Mouse (Mus musculus) MEL (cell line): ENCODE measurements around the gene Cchcr1. TPM values are rescaled to one million over a fixed set of nuclear protein-coding genes. Genes with fewer than 3 reads are reported as not detected.

Source experiments
- DNase-seq: peaks from one replicate; pipeline ENCODE4 v3.0.0; 2011; ENCODE audit warnings: low read depth, low spot score
- H3K27ac ChIP-seq: 2 replicates; pipeline ENCODE4 v1.5.1; 2012; ENCODE audit warnings: low read depth, mild to moderate bottlenecking, control low read depth, low read length, moderate library complexity; ENCODE audit not compliant: control insufficient read depth
- H3K27me3 ChIP-seq, 2 experiments: fragments of 150-350 bp in 1 of 2; sonication (generic) in 1 of 2; 2 replicates each; pipeline ENCODE4 v1.6.1; 2012; ENCODE audit warnings: low read length in 2 of 2, mild to moderate bottlenecking in 2 of 2, improper control_type of control experiment in 1 of 2, moderate library complexity in 1 of 2; ENCODE audit not compliant: insufficient read depth in 2 of 2, control insufficient read depth in 1 of 2
- H3K36me3 ChIP-seq, 2 experiments: 2 replicates each; pipeline ENCODE4 v1.6.1; 2012 to 2014; ENCODE audit warnings: low read length in 2 of 2, improper control_type of control experiment in 1 of 2, inconsistent platforms in 1 of 2, mild to moderate bottlenecking in 1 of 2; ENCODE audit not compliant: insufficient read depth in 2 of 2, control insufficient read depth in 1 of 2
- H3K4me1 ChIP-seq, 2 experiments: fragments of 150-350 bp in 1 of 2; sonication (generic) in 1 of 2; 2 replicates each; pipeline ENCODE4 v1.6.1; 2012; ENCODE audit warnings: low read length in 2 of 2, improper control_type of control experiment in 1 of 2, mild to moderate bottlenecking in 1 of 2; ENCODE audit not compliant: insufficient read depth in 2 of 2, control insufficient read depth in 1 of 2
- H3K4me3 ChIP-seq, 2 experiments: fragments of 150-350 bp in 1 of 2; sonication (generic) in 1 of 2; 2 replicates each; pipeline ENCODE4 v1.5.1; 2012; ENCODE audit warnings: low read depth in 2 of 2, low read length in 2 of 2, mild to moderate bottlenecking in 2 of 2, moderate library complexity in 2 of 2, control low read depth in 1 of 2, improper control_type of control experiment in 1 of 2; ENCODE audit not compliant: control insufficient read depth in 1 of 2, insufficient read depth in 1 of 2
- H3K79me2 ChIP-seq: 2 replicates; pipeline ENCODE4 v1.6.1; 2012; ENCODE audit warnings: mild to moderate bottlenecking, low read length, moderate library complexity; ENCODE audit not compliant: control insufficient read depth, poor library complexity, insufficient read depth
- H3K9ac ChIP-seq: 2 replicates; pipeline ENCODE4 v1.6.1; 2012; ENCODE audit warnings: low read depth, mild to moderate bottlenecking, control low read depth, low read length, moderate library complexity; ENCODE audit not compliant: control insufficient read depth, poor library complexity, severe bottlenecking
- H3K9me3 ChIP-seq: fragments of 150-350 bp; sonication (generic); replicated peaks from 2 replicates; pipeline ENCODE4 v1.6.1; 2012; ENCODE audit warnings: mild to moderate bottlenecking, low read length, improper control_type of control experiment, moderate library complexity; ENCODE audit not compliant: insufficient read depth
- CHD1 ChIP-seq: IDR thresholded peaks from 2 replicates; pipeline ENCODE4 v1.6.1; 2012; ENCODE audit warnings: low read depth, mild to moderate bottlenecking, inconsistent platforms, low read length, improper control_type of control experiment
- CHD2 ChIP-seq: IDR thresholded peaks from 2 replicates; pipeline ENCODE4 v1.6.1; 2011; ENCODE audit warnings: low read length, improper control_type of control experiment
- CTCF ChIP-seq, 3 experiments: IDR thresholded peaks in 2 of 3; conservative IDR thresholded peaks in 1 of 3; 2 replicates each; pipeline ENCODE4 v1.5.1; 2011 to 2012; ENCODE audit warnings: low read length in 3 of 3, low read depth in 2 of 3, mild to moderate bottlenecking in 2 of 3, improper control_type of control experiment in 1 of 3, inconsistent platforms in 1 of 3, mixed read lengths in 1 of 3, moderate library complexity in 1 of 3; ENCODE audit not compliant: control insufficient read depth in 1 of 3, insufficient read depth in 1 of 3, poor library complexity in 1 of 3, severe bottlenecking in 1 of 3
- ELF1 ChIP-seq: IDR thresholded peaks from 2 replicates; pipeline ENCODE4 v1.6.1; 2014; ENCODE audit warnings: low read depth, mild to moderate bottlenecking, inconsistent platforms, low read length, improper control_type of control experiment, moderate library complexity
- GABPA ChIP-seq: IDR thresholded peaks from 2 replicates; pipeline ENCODE4 v1.6.1; 2012; ENCODE audit warnings: low read depth, mild to moderate bottlenecking, inconsistent platforms, low read length, improper control_type of control experiment, moderate library complexity
- GATA1 ChIP-seq: IDR thresholded peaks from 2 replicates; pipeline ENCODE4 v1.6.1; 2011; ENCODE audit warnings: low read depth, low read length, improper control_type of control experiment
- HCFC1 ChIP-seq: IDR thresholded peaks from 2 replicates; pipeline ENCODE4 v1.6.1; 2012; ENCODE audit warnings: low read depth, mild to moderate bottlenecking, inconsistent platforms, low read length, improper control_type of control experiment, moderate library complexity
- JUND ChIP-seq: IDR thresholded peaks from 2 replicates; pipeline ENCODE4 v1.6.1; 2011; ENCODE audit warnings: low read depth, mild to moderate bottlenecking, improper control_type of control experiment, low read length
- KAT2A ChIP-seq: conservative IDR thresholded peaks from 2 replicates; pipeline ENCODE4 v1.6.1; 2012; ENCODE audit warnings: low read depth, low read length, improper control_type of control experiment, inconsistent platforms
- MAX ChIP-seq: IDR thresholded peaks from 2 replicates; pipeline ENCODE4 v1.6.1; 2011; ENCODE audit warnings: low read length, improper control_type of control experiment
- MEF2A ChIP-seq: IDR thresholded peaks from 2 replicates; pipeline ENCODE4 v1.6.1; 2014; ENCODE audit warnings: low read depth, mild to moderate bottlenecking, inconsistent platforms, low read length, improper control_type of control experiment; ENCODE audit not compliant: poor library complexity, insufficient replicate concordance, severe bottlenecking; ENCODE audit errors: extremely low read depth
- MXI1 ChIP-seq: IDR thresholded peaks from 2 replicates; pipeline ENCODE4 v1.6.1; 2011; ENCODE audit warnings: mild to moderate bottlenecking, low read depth, low read length, improper control_type of control experiment
- MYB ChIP-seq: IDR thresholded peaks from 2 replicates; pipeline ENCODE4 v1.6.1; 2011; ENCODE audit warnings: mild to moderate bottlenecking, low read depth, low read length, improper control_type of control experiment
- POLR2A ChIP-seq, 2 experiments: IDR thresholded peaks; 2 replicates each; pipeline ENCODE4 v1.6.1; 2011 to 2012; ENCODE audit warnings: low read length in 2 of 2, mild to moderate bottlenecking in 2 of 2, control low read depth in 1 of 2, improper control_type of control experiment in 1 of 2, low read depth in 1 of 2, moderate library complexity in 1 of 2; ENCODE audit not compliant: control insufficient read depth in 1 of 2, insufficient read depth in 1 of 2, poor library complexity in 1 of 2
- POLR2AphosphoS2 ChIP-seq: IDR thresholded peaks from 2 replicates; pipeline ENCODE4 v1.6.1; 2011; ENCODE audit warnings: low read length, improper control_type of control experiment
- POLR2AphosphoS5 ChIP-seq: IDR thresholded peaks from 2 replicates; pipeline ENCODE4 v1.6.1; 2012; ENCODE audit warnings: low read depth, borderline replicate concordance, mild to moderate bottlenecking, inconsistent platforms, low read length, moderate library complexity, mixed read lengths
- RAD21 ChIP-seq: IDR thresholded peaks from 2 replicates; pipeline ENCODE4 v1.6.1; 2011; ENCODE audit warnings: mild to moderate bottlenecking, low read depth, low read length, improper control_type of control experiment
- SMC3 ChIP-seq: IDR thresholded peaks from 2 replicates; pipeline ENCODE4 v1.6.1; 2011; ENCODE audit warnings: low read depth, low read length, improper control_type of control experiment
- TBP ChIP-seq: IDR thresholded peaks from 2 replicates; pipeline ENCODE4 v1.8.0; 2011; ENCODE audit warnings: low read depth, low read length, improper control_type of control experiment
- TCF12 ChIP-seq: IDR thresholded peaks from 2 replicates; pipeline ENCODE4 v1.6.1; 2014; ENCODE audit warnings: low read depth, mild to moderate bottlenecking, inconsistent platforms, low read length, improper control_type of control experiment, moderate library complexity
- UBTF ChIP-seq: IDR thresholded peaks from 2 replicates; pipeline ENCODE4 v1.6.1; 2012; ENCODE audit warnings: low read depth, mild to moderate bottlenecking, inconsistent platforms, low read length, improper control_type of control experiment, moderate library complexity, borderline replicate concordance; ENCODE audit not compliant: insufficient read depth
- USF1 ChIP-seq: IDR thresholded peaks from 2 replicates; pipeline ENCODE4 v1.6.1; 2014; ENCODE audit warnings: low read depth, mild to moderate bottlenecking, inconsistent platforms, low read length, improper control_type of control experiment, moderate library complexity
- USF2 ChIP-seq, 2 experiments: IDR thresholded peaks; 2 replicates each; pipeline ENCODE4 v1.6.1; 2011 to 2012; ENCODE audit warnings: improper control_type of control experiment in 2 of 2, low read length in 2 of 2, borderline replicate concordance in 1 of 2, inconsistent platforms in 1 of 2, low read depth in 1 of 2, mild to moderate bottlenecking in 1 of 2; ENCODE audit not compliant: insufficient read depth in 1 of 2
- ZMIZ1 ChIP-seq: IDR thresholded peaks from 2 replicates; pipeline ENCODE4 v1.6.1; 2012; ENCODE audit warnings: low read depth, mild to moderate bottlenecking, inconsistent platforms, low read length, improper control_type of control experiment, moderate library complexity
- ZNF384 ChIP-seq: IDR thresholded peaks from 2 replicates; pipeline ENCODE4 v1.6.1; 2012; ENCODE audit warnings: low read depth, mild to moderate bottlenecking, inconsistent platforms, low read length, improper control_type of control experiment
- polyA plus RNA-seq, 2 experiments: library from polyadenylated mRNA; stranded (reverse) in 1 of 2; unstranded in 1 of 2; fragments of >175 nt in 1 of 2; fragments of >200 nt in 1 of 2; gene quantifications; 2 replicates each; pipeline versions ENCODE4 v1.2.1 to v1.2.4; 2012; ENCODE audit warnings: low replicate concordance in 2 of 2, low read depth in 1 of 2; ENCODE audit not compliant: insufficient read length in 2 of 2, insufficient read depth in 1 of 2, missing spikeins in 1 of 2
- total RNA-seq: library from RNA; depleted of rRNA; stranded (reverse); fragments of 300-350 nt; gene quantifications from 2 replicates; pipeline ENCODE4 v1.2.3, GENCODE M21; 2012

Cchcr1 gene
- total and polyA plus RNA-seq, 3 experiments = 14.3 to 21.7 TPM; not detected in 1

DNA sequence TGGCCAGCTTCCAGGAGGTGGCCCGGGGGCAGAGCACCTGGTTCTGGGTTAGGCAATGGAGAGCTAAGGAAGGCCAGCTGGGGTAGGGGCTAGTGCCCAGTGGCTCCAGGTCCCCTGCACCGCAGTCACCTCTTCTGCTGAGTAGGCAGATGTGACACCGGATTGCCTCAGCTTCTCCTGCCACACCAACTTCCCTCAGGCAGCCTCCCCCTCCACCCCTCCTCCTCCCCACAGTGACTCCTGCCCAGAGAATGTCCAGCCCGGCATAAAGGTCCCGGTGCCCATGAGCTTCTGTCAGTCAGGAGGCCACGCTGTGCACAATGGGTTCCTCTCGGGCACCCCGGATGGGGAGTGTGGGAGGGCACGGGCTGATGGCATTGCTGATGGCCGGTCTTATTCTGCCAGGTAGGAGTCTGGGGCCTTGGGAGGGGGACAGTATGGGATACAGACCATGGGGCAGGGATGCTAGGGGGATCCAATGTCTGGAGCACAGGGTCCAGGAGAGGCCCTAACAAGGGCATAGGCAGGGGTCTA, 35.0 kb downstream of the Cchcr1 start, which contains the start of gene Cdsn:
Cdsn (plus strand) TSS at position 248 of the 534 bp plus-strand sequence.
- Histone ChIP-seq H3K27me3 (no peaks in the 10 kb centered on the region), H3K79me2 (no peaks in the 10 kb centered on the region), H3K36me3 (no peaks in the 10 kb centered on the region), H3K9me3 (no peaks in the 10 kb centered on the region), H3K4me3 (no peak within 1 kb of the TSS), H3K4me1 (no peaks in the 10 kb centered on the region), H3K9ac (no peak within 1 kb of the TSS), H3K27ac (no peak within 1 kb of the TSS)
- DNase-seq = no peak
- TF ChIP-seq USF1 (no peak), ZMIZ1 (no peak), MYB (no peak), SMC3 (no peak), UBTF (no peak), MAX (no peak), CHD2 (no peak), JUND (no peak), MXI1 (no peak), POLR2AphosphoS2 (no peak), TCF12 (no peak)

DNA sequence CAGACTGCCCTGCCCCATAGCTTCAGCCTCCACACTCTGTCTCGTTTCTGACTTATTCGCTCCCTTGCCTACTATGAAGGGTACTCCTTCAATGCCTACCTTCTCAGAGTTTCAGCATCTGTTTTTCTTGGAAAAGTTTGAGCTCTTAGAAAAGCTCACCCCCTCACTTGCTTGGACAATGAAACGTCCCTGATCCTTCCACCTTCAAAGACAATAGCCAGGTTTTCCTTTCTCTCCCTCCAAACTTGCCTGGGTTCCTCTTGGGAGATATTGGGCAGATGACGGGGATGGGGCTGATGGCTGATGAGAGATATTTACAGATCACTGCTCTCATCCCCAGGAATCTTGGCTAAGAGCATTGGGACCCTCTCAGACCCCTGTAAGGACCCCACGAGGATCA, 37.4 kb downstream of the Cchcr1 start:
- no peak overlapping the region for H3K4me3 ChIP-seq
- H3K4me1 ChIP-seq = peaks cover 0 to 6% of the 10 kb centered on the region in 2 experiments; a peak in 1 of 4 replicates
- no peaks in the 10 kb centered on the region for H3K36me3 ChIP-seq
- H3K9me3 ChIP-seq = no peaks in the 10 kb centered on the region
- no peaks in the 10 kb centered on the region for H3K27me3 ChIP-seq
- TF ChIP-seq ZNF384 (no peak), KAT2A (no peak), ELF1 (no peak), GATA1 (no peak), CTCF (IDR thresholded peaks at IDR 0.05 in 2 of 3, conservative IDR thresholded peaks at IDR 0.05 in 1 of 3; ENCODE audit: control insufficient read depth in 1 of 3, insufficient read depth in 1 of 3, low read depth in 2 of 3, low read length in 3 of 3, poor library complexity in 1 of 3, severe bottlenecking in 1 of 3) (no peak), CHD2 (no peak), USF2 (IDR thresholded peaks at IDR 0.05; ENCODE audit: borderline replicate concordance in 1 of 2, insufficient read depth in 1 of 2, low read depth in 1 of 2, low read length in 2 of 2) (no peak), POLR2AphosphoS2 (no peak), ZMIZ1 (no peak), MEF2A (no peak), TBP (no peak), CHD1 (no peak), JUND (no peak), SMC3 (no peak), MAX (no peak), POLR2A (IDR thresholded peaks at IDR 0.05; ENCODE audit: control insufficient read depth in 1 of 2, insufficient read depth in 1 of 2, low read depth in 1 of 2, low read length in 2 of 2, poor library complexity in 1 of 2) (no peak), RAD21 (no peak), HCFC1 (no peak), GABPA (no peak), POLR2AphosphoS5 (no peak)
- H3K27ac ChIP-seq = no peak overlapping the region
- no peak overlapping the region for H3K9ac ChIP-seq
- H3K79me2 ChIP-seq = no peaks in the 10 kb centered on the region
- no peak for DNase-seq
